Comparison of ENCODE assay signal across 9 mouse cellular contexts in genomic region chr9:87015288-87015937, GRCm38 (mm10). TPM values are rescaled to one million over a fixed set of nuclear protein-coding genes. Genes with fewer than 3 reads are reported as not detected.
A peak's percentile ranks its signal among the peaks of the same experiment; 100 is the strongest.
DNase-seq lines count a peak whose midpoint lies in the region; ATAC-seq and TF ChIP-seq lines count a peak whose summit lies in the region.
"Had no signal": no experiment of that assay in that cellular context is flagged by ENCODE, and none has a peak within 500 bp of the region (broad histone marks: within the 10 kb centered on the region; RNA-seq: fewer than 3 reads in every experiment).

Gene Ripply2 (plus strand): TSS chr9:87015537.

- no peaks in the 10 kb centered on the region for H3K36me3 ChIP-seq in embryonic facial prominence, embryonic 13.5 days
- H3K36me3 ChIP-seq in hindbrain, postnatal 0 days (ENCODE audit: insufficient read depth, low read length): no peaks in the 10 kb centered on the region
- no peaks in the 10 kb centered on the region for H3K36me3 ChIP-seq in liver, embryonic 13.5 days

- peak; percentile 67 for ATAC-seq in embryonic facial prominence, embryonic 13.5 days (ENCODE audit: insufficient number of reproducible peaks, insufficient read depth, low FRiP score, low TSS enrichment, low read depth)
- ATAC-seq in hindbrain, postnatal 0 days: peak; percentile 82
- 0 out of 2 replicates have a peak, but pooled peaks have one; percentile 18 for ATAC-seq in liver, embryonic 13.5 days (ENCODE audit: low read depth)

- under 1% methylated on average over 71 of the region's 71 CpGs for WGBS in embryonic facial prominence, embryonic 13.5 days
- under 1% methylated on average over 71 of the region's 71 CpGs for WGBS in hindbrain, postnatal 0 days
- WGBS in liver, embryonic 13.5 days (ENCODE audit: insufficient replicate concordance): under 1% methylated on average over 71 of the region's 71 CpGs

- peaks cover 62% of the 10 kb centered on the region for H3K27me3 ChIP-seq in embryonic facial prominence, embryonic 13.5 days
- H3K27me3 ChIP-seq in hindbrain, postnatal 0 days (ENCODE audit: insufficient read depth, low read length): no peaks in the 10 kb centered on the region
- peaks cover 53% of the 10 kb centered on the region for H3K27me3 ChIP-seq in liver, embryonic 13.5 days

- peak; percentile 5 for DNase-seq in gastrocnemius, postnatal 25 days
- no peak for DNase-seq in gastrocnemius, adult 18-20 months (ENCODE audit: low spot score)
- DNase-seq in adrenal gland, postnatal 14 days: peak; percentile 39
- peak; percentile 54 for DNase-seq in hindbrain, postnatal 0 days (ENCODE audit: low spot score)
- DNase-seq in liver, embryonic 13.5 days: no peak
- DNase-seq in right cerebral cortex, postnatal 14 days: peak; percentile 53
- no peak for DNase-seq in thymus, postnatal 25 days

- peak within 1 kb of the TSS; percentile 55 for H3K9ac ChIP-seq in embryonic facial prominence, embryonic 13.5 days
- peak within 1 kb of the TSS; percentile 64 for H3K9ac ChIP-seq in hindbrain, postnatal 0 days (replicated peaks; ENCODE audit: low read length)
- no peak within 1 kb of the TSS for H3K9ac ChIP-seq in liver, embryonic 13.5 days

- H3K4me2 ChIP-seq in embryonic facial prominence, embryonic 13.5 days: peak within 1 kb of the TSS; percentile 88
- peak within 1 kb of the TSS; percentile 71 for H3K4me2 ChIP-seq in hindbrain, postnatal 0 days (ENCODE audit: low read depth, low read length)
- peak within 1 kb of the TSS; percentile 56 for H3K4me2 ChIP-seq in liver, embryonic 13.5 days

- H3K9me3 ChIP-seq in embryonic facial prominence, embryonic 13.5 days: no peaks in the 10 kb centered on the region
- H3K9me3 ChIP-seq in hindbrain, postnatal 0 days (ENCODE audit: low read length): no peaks in the 10 kb centered on the region
- no peaks in the 10 kb centered on the region for H3K9me3 ChIP-seq in liver, embryonic 13.5 days (replicated peaks)

- H3K27ac ChIP-seq in embryonic facial prominence, embryonic 13.5 days: no peak within 1 kb of the TSS
- peak within 1 kb of the TSS; percentile 65; the same call in 1 of the 2 replicates for H3K27ac ChIP-seq in hindbrain, postnatal 0 days
- H3K27ac ChIP-seq in liver, embryonic 13.5 days: no peak within 1 kb of the TSS

- peak within 1 kb of the TSS; percentile 51 for H3K4me3 ChIP-seq in embryonic facial prominence, embryonic 13.5 days
- H3K4me3 ChIP-seq in hindbrain, postnatal 0 days (ENCODE audit: low read length): peak within 1 kb of the TSS; percentile 58
- H3K4me3 ChIP-seq in liver, embryonic 13.5 days (replicated peaks): peak within 1 kb of the TSS; percentile 41

- TF ChIP-seq CTCF in hindbrain, postnatal 0 days (IDR thresholded peaks at IDR 0.05; ENCODE audit: low read depth): no peak

- peaks cover 10% of the 10 kb centered on the region for H3K4me1 ChIP-seq in embryonic facial prominence, embryonic 13.5 days
- no peaks in the 10 kb centered on the region for H3K4me1 ChIP-seq in hindbrain, postnatal 0 days (ENCODE audit: insufficient read depth, low read length)
- no peaks in the 10 kb centered on the region; the same call in 1 of the 2 replicates for H3K4me1 ChIP-seq in liver, embryonic 13.5 days (replicated peaks)

RNA-seq across cellular contexts. Expression of gene Ripply2, which starts in this region (rescaled TPM):
- not detected for total RNA-seq in gastrocnemius, postnatal 25 days (2021)
- not detected for total RNA-seq in gastrocnemius, adult 18-20 months (2021)
- total RNA-seq in adrenal gland, postnatal 14 days (2021): 2.1 TPM in 1 of 2 replicates, not detected in the other
- not detected in 2 replicates for polyA plus RNA-seq in embryonic facial prominence, embryonic 13.5 days (2015; fragmentation: Nextera tagmentation; extraction: Ambion mirVana)
- total RNA-seq in hindbrain, postnatal 0 days (2014; rRNA removed): 1.8 and 4.2 TPM in 2 replicates
- polyA plus RNA-seq in hindbrain, postnatal 0 days (2015; fragmentation: Nextera tagmentation; extraction: Ambion mirVana): 15.0 and 16.0 TPM in 2 replicates
- polyA plus RNA-seq in liver, embryonic 13.5 days (2015; fragmentation: Nextera tagmentation; extraction: Ambion mirVana): not detected in 2 replicates
- total RNA-seq: heart, postnatal 14 days had no signal

Comparison
In these comparisons a context has a peak if more than half of its experiments do, and no peak if none do; other contexts are left out.
1. RNA of gene Ripply2 (polyA plus RNA-seq): 15.0 to 16.0 TPM in hindbrain, postnatal 0 days; not detected in embryonic facial prominence, embryonic 13.5 days and not detected in liver, embryonic 13.5 days; every median in the first group is over 10 times any median in the second.
2. Peak in DNase-seq in gastrocnemius, postnatal 25 days; RNA of the gene not detected or under 1 TPM.
3. Peak in ATAC-seq, H3K4me3 ChIP-seq, H3K9ac ChIP-seq and H3K4me2 ChIP-seq in embryonic facial prominence, embryonic 13.5 days; RNA of the gene not detected or under 1 TPM.
4. Peak in ATAC-seq, H3K4me3 ChIP-seq and H3K4me2 ChIP-seq in liver, embryonic 13.5 days; RNA of the gene not detected or under 1 TPM.
5. DNase-seq: peak in adrenal gland, postnatal 14 days (single experiment), hindbrain, postnatal 0 days (single experiment) and right cerebral cortex, postnatal 14 days (single experiment); none in gastrocnemius, adult 18-20 months (single experiment), liver, embryonic 13.5 days (single experiment) and thymus, postnatal 25 days (single experiment).
6. ATAC-seq: peak in every context shown above with its lines; median percentile 82 in hindbrain, postnatal 0 days; 67 in embryonic facial prominence, embryonic 13.5 days; 18 in liver, embryonic 13.5 days.
7. Peak in every context shown above with its lines, with median percentiles within 50 percentile points of each other: H3K4me2 ChIP-seq and H3K4me3 ChIP-seq.